Mouse (Mus musculus) urinary bladder, postnatal 10 days (tissue): Measurements from ENCODE around the gene Map3k14.

Experiments used
- DNase-seq: peaks from one replicate; pipeline ENCODE4 v3.0.0; 2022; ENCODE audit warnings: low spot score

The Map3k14 gene

DNA sequence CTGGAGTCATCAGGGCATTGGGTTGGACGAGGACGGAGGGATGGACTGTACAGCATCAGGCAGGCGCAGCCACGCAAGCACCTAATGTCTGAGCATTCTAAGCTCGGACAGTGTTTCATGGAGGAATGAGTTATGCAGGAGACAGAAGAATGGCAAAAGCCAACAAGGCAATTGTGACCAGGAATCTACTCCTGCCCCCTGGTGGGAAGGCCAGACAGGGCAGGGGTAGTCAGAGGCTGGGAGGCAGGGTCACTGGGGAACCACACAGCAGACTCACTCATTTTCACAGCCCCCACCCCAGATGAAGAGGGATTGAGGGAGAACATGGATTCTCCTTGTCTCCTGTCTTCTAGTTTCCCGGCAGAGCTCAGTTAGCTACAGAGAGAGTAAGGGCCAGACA lies 4.7 kb upstream of the Map3k14 start:
- no peak for DNase-seq

DNA sequence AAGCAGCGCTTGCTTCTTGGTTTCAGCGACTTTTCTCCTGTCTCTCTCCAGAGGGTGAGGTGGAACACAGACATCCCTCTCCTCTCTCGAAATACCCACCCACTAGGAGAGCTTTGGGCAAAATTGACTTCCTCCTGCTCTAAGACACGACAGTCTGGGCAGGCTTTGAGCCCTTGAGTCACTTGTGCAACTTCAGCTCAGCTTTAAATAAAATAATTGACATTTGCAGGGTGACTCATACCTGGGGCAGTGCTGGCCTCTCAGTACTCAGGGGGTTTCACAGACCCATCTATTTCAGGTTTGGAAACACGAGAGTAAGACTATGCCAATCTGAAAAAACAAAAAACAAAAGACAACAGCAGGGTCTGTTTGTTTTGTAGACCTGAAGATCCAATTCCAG lies 2.2 kb upstream of the Map3k14 start:
- DNase-seq = no peak

DNA sequence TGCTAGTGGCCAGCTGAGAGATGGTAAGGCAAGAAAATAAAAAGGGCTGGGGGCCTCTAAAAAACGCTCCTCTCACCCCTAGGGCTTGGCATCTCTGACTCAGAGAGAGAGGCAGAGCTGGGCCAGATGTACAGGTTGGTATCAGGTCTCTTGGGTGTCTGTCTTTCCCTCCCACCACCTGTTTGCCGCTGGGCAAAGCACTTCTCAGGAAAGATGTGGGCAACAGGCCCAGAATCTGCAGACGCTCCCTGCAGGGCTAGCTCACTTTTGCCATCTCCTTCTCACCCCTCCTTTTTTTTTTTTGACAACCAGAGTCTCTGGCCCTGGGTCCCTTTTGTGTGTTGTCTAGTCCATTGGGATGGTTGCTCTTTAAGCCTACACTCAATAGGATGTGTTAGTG lies 1.6 kb upstream of the Map3k14 start:
- no peak for DNase-seq

DNA sequence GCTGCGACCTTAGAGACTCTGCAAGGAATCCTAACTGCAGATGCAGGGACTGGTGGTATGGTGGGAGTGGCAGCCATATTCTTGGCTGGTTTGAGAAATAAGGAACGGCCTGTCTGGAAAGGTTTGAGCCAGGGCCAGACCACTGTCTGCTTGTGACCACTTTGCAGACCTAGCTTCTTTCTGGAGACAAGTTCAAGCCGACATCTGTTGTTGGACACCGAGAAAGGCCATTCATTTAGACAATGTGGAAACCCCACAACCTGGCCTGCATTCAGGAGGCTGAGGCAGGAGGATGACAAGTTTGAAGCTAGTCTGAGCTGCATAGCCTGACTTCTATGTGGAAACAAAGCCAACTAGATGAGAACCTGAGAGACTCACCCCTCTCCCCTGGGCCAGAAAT lies 1.1 kb upstream of the Map3k14 start:
- DNase-seq = no peak

DNA sequence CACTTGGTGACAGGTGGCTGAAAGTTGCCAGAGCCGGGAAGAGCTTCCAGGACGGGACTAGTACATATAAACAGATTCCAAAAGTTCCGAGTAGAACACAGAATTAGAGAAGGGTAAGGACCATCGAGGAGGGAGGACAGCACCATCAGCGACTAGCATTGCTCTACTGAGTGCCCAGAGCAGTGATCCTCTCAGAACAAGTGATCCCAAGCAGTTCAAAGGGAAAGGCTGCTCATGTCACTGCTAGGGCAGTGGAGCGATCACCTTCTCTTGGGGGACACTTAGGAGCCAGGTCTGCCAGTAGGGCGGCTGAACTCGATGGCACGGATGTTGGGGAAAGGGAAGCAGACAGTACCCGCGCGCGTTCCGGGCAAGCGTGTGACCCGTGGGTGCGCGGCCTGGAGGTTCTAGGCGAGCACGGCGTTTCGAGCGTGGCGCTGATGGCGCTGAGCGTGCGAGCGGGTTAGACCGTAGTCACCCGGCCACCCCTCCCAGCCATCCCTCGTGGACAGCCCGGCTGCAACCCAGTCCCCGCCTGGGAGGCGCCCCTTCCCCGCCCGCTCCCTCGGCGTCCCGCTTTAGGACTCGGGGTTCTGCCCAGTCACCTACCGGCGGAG lies 435 bp downstream of the Map3k14 start:
- peak; percentile 18 for DNase-seq

DNA sequence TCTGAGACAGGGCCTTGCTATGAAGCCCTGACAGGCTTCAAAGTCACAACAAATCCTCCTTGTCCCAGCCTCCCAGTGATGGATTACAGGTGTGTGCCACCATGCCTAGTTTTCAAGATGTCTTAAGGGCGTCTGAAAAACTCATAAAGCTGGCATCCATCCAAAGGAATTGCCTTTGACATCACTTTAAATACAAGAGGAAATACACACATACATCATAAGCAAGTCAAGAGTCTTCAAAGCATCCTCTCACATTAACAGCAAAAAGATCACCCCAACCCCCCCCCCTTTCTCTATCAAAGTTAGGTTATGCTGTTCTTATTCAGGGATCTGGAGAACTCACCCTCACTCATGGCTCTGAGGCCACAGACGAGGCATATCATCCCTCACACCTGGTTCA lies 1.4 kb downstream of the Map3k14 start:
- no peak for DNase-seq

DNA sequence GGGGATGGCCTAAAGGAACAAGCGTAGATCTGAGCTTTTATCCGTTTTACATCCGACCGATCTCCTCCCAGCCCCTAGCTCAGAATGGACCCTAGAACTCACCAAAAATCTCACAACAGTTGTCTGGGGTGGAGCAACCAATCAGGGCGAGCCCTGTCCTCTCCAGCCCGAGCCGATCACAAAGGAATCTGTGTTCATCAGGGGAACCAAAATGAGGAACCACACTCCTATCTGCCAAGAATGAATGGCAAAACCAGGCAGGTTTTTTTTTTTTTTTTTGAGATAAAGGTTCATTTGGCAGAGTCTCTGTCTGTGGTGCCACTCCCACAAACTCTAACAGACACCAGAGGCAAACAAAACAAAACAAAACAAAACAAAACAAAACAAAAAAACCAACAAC lies 2.1 kb downstream of the Map3k14 start:
- no peak for DNase-seq

DNA sequence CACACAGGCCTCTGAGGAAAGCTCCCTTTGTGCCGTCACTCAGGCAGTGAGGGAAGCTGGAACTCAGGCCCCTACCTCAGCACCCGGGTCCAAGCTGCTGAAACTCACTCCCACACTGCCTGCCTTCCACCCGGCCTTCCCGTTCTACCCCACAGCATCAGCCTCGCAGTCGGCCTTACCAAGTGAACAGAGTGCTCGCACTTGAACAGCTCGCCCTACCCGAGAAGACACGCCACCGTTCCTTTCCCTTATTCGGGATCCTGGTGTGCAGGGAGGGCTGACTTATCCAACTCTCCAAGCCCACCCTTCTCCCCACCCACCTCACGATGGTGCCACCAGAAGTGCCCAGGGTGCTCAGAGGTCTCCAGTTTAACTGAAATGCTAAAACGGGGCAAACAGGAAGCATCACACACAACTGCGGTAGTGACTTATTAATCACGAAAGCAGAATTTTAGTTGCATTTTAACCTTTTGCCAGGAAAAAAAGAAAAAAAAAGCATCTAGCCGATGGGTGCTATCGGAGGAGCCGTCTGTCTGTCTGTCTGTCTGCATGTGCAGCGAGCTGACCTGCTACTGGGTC lies 2.8 kb downstream of the Map3k14 start:
- DNase-seq = no peak

DNA sequence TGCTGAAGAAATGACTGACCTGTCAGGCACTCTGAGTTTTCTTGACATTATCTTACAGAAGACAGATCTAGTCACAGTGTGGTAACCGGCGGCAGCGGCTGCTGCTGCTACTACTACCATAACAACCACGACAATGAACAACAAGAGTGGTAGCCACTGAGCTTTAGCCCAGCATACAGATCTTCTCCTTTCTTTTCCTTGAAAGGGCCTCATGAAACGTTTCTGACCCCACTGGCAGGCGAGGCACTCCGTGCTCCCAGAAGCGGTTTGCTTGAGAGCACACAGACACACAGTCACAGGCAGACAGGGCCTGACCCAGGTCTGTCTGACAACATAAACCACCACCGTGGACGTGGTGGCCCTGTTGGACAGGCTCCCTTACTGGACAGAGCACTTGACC lies 3.7 kb downstream of the Map3k14 start:
- no peak for DNase-seq

DNA sequence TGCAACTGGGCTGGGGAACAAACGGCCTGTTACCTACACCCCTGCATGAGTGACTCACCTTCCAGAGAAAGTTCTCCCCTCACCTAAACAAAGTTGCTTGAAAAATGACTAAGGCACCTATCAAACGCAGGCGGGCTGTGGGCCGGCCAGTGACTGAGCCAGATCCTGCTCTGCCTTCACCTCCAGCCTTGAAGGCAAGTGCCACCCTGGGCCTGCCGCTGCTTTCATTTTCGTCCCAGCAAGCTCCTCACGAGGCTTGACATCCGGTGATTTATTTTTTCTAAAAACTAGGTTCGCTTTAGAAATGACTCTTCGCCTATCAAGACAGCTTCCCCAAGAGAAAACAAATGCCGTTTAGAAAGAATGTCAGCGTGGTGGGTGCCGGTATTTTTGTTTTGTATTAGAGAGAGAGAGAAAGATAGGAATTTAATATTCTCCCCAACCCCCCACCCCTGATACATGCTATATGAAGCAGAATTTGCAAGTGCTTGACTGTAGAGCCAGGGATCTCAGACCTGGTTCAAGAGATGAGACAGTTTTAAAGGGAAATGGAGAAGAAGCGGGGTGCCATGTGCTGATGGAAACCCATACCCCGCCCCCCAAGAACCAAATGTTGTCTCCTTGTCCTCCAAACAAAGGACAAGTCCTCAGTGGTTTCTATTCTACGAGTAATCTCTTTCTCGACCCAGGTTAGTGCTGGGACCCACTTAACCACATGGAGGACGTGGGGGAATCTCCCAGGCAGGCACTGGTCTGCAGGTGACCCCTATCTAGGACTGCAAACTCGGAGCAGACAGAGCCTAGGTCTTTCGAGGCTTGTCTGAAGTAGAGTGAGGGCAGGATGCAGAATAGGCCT lies 4.6 kb downstream of the Map3k14 start:
- DNase-seq = no peak

DNA sequence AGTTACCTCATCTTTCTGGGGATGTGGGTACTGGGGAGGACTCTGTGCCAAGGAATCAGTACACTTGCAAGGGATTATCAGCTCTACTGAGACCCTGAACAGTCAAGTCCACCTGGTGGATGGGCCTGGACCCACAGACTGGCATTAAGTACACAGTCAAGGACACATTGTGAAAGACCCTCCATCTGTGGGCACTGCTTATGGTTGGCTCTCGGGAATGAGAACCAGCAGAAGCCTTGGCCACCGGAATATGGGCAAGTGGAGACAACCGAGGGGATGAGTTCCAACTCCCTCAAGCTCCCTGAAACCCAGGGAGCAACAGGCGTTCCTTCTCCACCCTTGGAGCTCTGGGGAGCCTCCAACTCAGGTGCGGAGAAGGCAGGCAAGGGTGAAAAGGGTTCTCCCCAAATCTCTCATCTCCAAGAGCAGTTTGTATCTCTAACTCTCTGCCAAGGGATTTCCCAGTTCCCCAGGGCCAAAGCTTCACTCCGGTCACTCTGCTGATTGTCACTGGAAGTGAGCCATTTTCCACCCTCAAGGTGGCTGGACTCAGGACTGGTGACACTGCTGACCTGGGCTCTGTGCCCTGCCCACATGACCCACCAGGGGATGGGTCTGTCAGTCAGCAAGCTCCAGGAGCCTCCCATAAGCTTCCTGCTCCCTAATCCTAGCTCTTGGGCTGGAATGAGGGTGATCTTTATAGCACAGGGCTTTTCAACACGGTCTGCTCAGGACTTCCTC lies 5.4 kb downstream of the Map3k14 start:
- DNase-seq = no peak

DNA sequence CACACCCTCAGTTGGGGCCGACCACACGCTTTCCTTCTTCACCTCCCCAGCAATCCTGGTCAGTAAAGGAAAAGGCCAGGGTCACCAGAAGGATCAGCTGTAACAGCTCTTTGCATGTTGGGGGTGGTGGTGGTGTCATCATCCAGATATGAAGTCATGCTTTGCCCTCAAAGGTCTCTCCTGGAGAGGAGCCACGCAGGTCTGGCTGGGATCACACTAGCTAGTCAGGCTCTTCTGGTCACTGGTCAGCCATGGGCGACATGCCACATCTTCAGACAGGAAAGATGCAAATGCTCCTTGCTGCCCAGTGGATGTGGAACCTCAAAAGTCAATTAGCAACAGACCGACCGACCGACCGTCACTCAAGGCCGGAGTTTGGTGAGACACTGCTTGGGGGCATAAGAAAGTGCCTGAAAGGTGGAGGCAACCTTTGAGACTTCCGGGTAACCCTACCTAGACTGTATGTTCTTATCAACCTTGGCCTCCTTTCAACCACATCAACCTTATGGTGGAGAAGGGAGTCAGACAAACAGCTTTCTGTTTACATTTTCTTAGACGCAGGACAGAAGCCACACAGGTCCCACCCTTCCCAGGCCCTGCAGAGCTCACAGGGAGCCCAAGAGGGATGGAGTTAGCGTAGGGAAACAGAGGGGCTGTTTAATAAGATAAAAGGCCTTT lies 6.6 kb downstream of the Map3k14 start:
- DNase-seq = no peak

DNA sequence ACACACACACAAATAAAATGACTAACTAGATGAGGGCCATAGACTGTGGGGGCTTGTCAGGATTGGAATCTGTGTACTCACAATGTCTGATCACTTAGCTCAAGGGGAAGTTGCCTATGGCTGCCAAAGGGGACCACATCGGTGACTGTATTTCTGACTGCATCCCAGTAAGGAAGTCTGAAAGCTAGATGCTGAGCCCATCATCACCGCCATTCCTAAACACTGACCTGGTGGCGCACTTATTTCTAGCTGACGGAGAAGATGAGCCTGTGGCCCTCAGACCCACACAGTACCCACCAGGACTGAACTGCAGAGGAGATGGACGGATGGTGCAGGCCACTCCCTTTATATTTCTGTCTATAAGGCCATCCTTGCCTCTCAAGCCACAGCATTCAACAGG lies 7.2 kb downstream of the Map3k14 start:
- no peak for DNase-seq

DNA sequence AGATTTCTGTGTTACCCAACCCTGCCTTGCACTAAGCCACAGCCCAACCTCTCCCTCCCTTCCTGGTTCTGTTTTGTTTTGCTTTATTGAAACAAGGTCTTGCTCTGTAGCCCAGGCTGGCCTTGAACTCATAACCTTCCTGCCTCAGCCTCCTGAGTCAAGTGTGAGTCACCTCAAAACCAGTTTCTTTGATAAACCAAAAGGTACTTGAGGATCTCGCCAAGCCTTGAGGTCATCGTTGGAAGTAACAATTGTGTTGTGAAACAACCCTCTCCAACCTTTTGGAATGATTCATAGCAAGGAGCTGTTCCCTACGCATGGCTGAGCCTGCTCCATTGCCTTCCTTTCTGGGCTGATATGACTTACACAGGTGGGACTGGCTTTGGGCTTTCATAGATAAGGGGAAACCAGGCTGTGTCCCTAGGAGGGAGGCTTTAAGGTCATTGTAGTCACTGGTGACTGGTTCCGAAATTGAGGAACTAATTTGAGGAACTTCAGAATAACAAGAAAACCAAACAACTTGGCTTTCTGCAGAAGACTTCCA lies 9.3 kb downstream of the Map3k14 start:
- DNase-seq = no peak

DNA sequence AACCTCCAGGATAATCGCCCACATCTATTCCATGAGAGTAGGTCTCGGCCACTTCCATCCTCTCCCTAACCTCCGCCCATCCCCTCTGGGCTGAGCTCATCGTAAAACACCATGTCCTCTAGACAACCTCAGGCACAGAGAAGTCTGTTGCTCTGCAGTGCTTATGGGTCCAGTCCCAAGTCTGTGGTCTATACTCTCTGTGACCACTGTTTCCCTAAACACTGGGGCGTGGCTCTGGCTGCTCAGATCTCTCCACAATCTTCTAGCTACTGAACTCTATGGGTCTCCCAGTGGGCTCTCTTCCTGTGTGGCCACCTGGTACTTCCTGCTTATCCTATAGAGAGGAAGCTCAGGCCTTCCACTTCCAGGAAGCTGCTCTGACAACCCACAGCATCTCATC lies 13.7 kb downstream of the Map3k14 start:
- DNase-seq = no peak

DNA sequence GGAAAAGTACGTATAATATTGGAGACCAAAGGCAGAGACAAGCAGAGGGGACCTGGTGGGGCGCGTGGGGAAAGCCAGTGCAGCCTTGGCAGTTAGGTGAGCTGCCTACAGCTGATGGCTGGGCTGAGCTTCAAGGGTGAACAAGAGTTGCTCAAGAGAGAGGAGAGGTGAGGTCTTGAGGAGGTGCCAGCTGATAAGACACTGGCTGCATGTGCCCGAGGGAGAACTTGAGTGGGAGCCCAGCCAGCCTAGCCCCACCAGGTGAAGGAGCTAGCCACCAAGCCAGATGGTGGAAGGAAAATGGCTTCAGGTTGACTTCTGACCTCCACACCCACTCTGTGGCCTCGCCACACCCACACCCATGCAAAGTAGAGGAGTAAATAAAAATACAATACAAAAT lies 14.9 kb downstream of the Map3k14 start:
- DNase-seq = no peak

DNA sequence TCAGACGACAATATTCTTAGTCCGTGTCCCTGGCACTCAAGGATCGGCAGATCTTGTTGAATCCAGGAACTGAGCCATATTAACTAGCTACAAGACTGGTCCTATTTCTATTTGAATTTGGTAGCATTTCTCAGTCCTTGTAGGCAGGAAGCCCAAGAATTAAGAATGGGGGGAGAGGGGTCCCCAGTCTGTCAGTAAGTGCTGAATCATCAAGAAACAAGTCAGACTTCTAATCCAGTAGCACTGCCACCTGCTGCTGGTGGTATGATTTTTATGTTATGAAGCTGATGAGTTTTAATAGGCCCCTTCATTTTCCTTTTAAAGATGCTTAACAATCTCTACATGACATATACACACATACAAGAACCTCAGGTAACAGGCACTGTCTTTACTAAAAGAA lies 16.9 kb downstream of the Map3k14 start:
- DNase-seq = no peak

DNA sequence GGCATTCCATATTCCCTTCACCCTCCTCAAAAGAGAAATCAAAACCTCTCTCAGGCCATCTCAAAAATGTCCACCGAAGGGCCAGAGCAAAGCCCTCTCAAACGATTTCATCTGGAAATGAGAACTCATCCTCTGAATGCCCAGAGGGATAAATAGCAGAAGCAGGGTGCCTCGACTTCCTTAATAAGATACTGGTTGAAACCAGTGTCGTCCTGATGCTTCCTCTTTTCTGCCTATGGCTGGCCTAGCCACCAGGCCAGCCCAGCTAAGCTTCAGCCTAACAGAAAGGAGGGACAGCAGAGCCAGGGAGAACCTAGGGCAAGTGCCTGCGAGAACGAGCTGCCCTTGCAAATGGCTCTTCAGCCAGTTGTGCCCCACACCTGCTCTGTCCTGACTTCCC lies 17.8 kb downstream of the Map3k14 start:
- DNase-seq = no peak

DNA sequence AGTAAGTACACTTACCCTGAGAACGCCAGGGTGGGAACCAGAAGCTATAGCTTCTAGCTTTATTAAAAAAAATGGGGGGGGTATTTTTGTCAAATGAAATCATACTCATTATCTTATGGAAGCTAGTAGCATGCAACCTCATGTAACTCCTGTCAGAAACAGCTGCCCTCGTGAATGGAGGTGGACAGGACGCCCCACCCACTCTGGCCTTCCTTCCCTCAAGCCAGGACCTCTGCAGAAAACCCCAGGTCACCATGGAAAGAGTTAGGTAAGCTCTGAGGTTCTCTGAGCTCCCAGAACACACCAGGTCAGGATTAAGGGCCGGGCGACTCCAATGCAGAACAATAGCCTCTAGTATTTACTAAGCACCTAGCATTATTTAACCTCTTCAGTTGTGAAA lies 18.4 kb downstream of the Map3k14 start:
- no peak for DNase-seq

DNA sequence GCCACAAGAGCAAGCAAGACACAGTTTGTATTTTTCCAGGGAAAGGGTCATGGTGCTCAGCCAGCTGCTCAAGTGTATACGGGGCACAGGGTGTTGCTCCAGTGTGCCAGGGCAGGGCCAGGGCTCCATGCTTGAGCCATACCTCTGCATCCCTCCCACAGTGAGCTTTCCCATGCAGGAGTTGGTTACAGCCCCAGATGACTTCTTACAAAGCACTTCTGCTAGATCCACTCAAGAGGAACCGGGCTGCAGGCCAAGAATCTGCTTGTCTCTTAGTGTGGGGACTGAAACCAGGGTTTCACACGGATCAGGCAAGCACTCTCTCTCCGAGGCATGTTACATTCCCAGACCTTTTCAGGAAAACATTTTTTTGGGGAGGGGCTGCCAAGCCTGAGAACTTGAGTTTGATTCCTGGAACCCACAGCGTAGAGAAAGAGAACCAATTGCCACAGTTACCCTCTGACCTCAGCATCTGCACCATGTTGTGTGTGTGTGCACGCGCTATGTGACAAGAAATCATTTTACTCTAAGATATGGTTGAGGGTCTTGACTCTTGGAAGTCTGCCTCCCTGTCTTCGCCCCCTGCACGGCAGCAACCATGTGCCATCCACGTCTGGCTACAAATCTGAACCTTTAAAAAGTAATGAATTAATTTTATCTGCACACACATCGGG lies 19.6 kb downstream of the Map3k14 start:
- DNase-seq = no peak

DNA sequence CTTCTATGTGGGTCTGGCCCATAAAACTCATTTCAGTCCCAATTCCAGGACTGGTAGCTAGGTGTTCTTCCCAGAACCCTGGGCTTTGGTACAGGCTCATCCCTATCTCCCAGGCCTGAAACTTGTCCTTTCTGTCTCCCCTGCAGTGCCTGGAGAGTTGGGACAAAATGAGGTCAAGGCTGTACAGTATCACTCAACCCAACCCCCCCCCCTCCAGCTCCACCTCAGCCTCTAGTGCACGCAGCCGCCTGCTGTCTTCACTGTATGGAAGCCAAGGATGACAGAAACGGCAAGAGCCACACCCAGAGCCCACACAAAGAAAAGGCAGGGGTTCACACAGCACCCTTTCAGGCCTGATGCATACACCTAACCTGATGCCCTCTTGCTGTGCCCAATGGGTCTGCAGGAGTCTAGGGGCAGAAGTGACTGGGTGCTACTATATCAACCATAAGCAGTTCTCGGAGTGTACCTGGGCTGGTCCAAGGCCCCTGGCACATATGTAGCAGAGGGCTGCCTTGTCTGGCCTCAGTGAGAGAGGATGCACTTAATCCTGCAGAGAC lies 20.5 kb downstream of the Map3k14 start:
- no peak for DNase-seq
